Comparison of ENCODE assay signal across 8 mouse cellular contexts in the genomic region with DNA sequence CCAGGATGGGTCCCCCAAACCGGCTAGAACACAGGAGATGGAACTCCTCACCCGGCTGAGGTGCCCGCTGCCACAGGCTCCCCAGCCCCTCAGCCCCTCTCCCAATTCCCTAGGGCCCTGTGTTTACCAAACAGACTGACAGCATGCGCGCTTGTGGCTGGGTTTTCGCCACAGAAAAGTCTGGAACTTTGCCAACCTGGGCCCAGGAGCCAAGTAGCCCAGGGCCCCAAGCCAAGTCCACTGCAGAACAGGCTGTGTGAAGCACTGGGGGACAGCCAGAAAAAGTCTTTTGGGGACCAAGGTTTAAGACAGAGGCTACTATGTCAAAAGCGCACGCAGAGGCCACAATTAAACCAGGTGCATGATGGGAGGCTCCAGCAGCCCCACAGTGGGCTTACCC. TPM values are rescaled to one million over a fixed set of nuclear protein-coding genes. Genes with fewer than 3 reads are reported as not detected.
A peak's percentile ranks its signal among the peaks of the same experiment; 100 is the strongest.
DNase-seq lines count a peak whose midpoint lies in the region; ATAC-seq lines count a peak whose summit lies in the region.

No protein-coding gene starts in this region.

- no peak overlapping the region for H3K27ac ChIP-seq in heart, embryonic 14.5 days (replicated peaks in 1 of 2; ENCODE audit: control insufficient read depth in 1 of 2, insufficient read depth in 1 of 2, low read depth in 2 of 2, low read length in 2 of 2)

- ATAC-seq in heart, embryonic 14.5 days (ENCODE audit: insufficient number of reproducible peaks, insufficient read depth, low FRiP score, low read depth), result no peak
- ATAC-seq in granulocyte monocyte progenitor cell, adult 5-6 weeks (replicated peaks; ENCODE audit: poor library complexity, severe bottlenecking), result no peak

- H3K27me3 ChIP-seq in heart, embryonic 14.5 days (ENCODE audit: control insufficient read depth, insufficient read depth, low read length), result peaks cover 7% of the 10 kb centered on the region

- peak overlapping the region; percentile 14; the same call in 1 of the 2 replicates for H3K9ac ChIP-seq in heart, embryonic 14.5 days (ENCODE audit: low read length)

- peak; percentile 65 for DNase-seq in ovary, adult 18-20 months (ENCODE audit: low spot score)
- no peak for DNase-seq in ovary, postnatal 10 days (ENCODE audit: low spot score)
- peak; percentile 85 to 92 for DNase-seq in cerebellum, postnatal 25 days
- peak; percentile 76 for DNase-seq in layer of hippocampus, adult 9-11 months
- peak; percentile 76 to 83 for DNase-seq in lung, postnatal 4 days
- no peak for DNase-seq in thymus, postnatal 14 days

- peaks cover 7 to 10% of the 10 kb centered on the region in 2 experiments; a peak in 3 of 4 replicates for H3K4me1 ChIP-seq in heart, embryonic 14.5 days (ENCODE audit: control insufficient read depth in 2 of 2, insufficient read depth in 2 of 2, low read length in 2 of 2)

- H3K4me2 ChIP-seq in heart, embryonic 14.5 days (ENCODE audit: low read length), result no peak overlapping the region

- H3K4me3 ChIP-seq in heart, embryonic 14.5 days (ENCODE audit: control insufficient read depth in 1 of 2, insufficient read depth in 1 of 2, low read depth in 1 of 2, low read length in 2 of 2), result no peak overlapping the region

- WGBS in heart, embryonic 14.5 days, result 59% methylated on average over 8 of the region's 8 CpGs

- no peaks in the 10 kb centered on the region for H3K9me3 ChIP-seq in heart, embryonic 14.5 days (ENCODE audit: control insufficient read depth, low read length)

- H3K36me3 ChIP-seq in heart, embryonic 14.5 days (ENCODE audit: control insufficient read depth, insufficient read depth, low read length), result no peaks in the 10 kb centered on the region

RNA-seq across cellular contexts. Expression of a gene that starts 39.8 kb away (rescaled TPM):
- 0.65 and 0.96 TPM in 2 replicates for polyA plus RNA-seq in heart, embryonic 14.5 days (2014; fragmentation: Nextera tagmentation; extraction: Ambion mirVana)
- total RNA-seq in granulocyte monocyte progenitor cell, adult 5-6 weeks (2014; fragmentation: Nextera tagmentation), result 0.34 and 2.0 TPM in 2 replicates
- total RNA-seq in granulocyte monocyte progenitor cell, adult 5-6 weeks (2017), result not detected in 2 replicates

RNA-seq across cellular contexts. Expression of a gene that starts 50.6 kb away (rescaled TPM):
- polyA plus RNA-seq in heart, embryonic 14.5 days (2014; fragmentation: Nextera tagmentation; extraction: Ambion mirVana), result 0.78 and 0.84 TPM in 2 replicates
- total RNA-seq in granulocyte monocyte progenitor cell, adult 5-6 weeks (2014; fragmentation: Nextera tagmentation), result 0.43 and 4.2 TPM in 2 replicates
- 0.26 and 0.82 TPM in 2 replicates for total RNA-seq in granulocyte monocyte progenitor cell, adult 5-6 weeks (2017)

Comparison
In these comparisons a context has a peak if more than half of its experiments do, and no peak if none do; other contexts are left out.
1. DNase-seq: peak in ovary, adult 18-20 months (single experiment), cerebellum, postnatal 25 days (2 of 2), layer of hippocampus, adult 9-11 months (single experiment) and lung, postnatal 4 days (2 of 2); none in ovary, postnatal 10 days (single experiment) and thymus, postnatal 14 days (single experiment).